Mouse (Mus musculus): Measurements from ENCODE around the gene Ptpn6.

- no peak for TF ChIP-seq CTCF (IDR thresholded peaks at IDR 0.05; ENCODE audit: borderline replicate concordance, extremely low read depth, insufficient read depth, insufficient read length)
- no peak for TF ChIP-seq POLR2A (IDR thresholded peaks at IDR 0.05; ENCODE audit: borderline replicate concordance, extremely low read depth, insufficient read depth, insufficient read length, poor library complexity, severe bottlenecking)
These were observed 38.4 kb downstream of the Ptpn6 start for GRCm38 (mm10) chr6:124699962-124700610.
